Mouse (Mus musculus): ENCODE data around the gene Selplg. TPM values are rescaled to one million over a fixed set of nuclear protein-coding genes. Genes with fewer than 3 reads are reported as not detected.

Selplg gene
- total RNA-seq, 2 experiments from 2014 or later, result 2.0 to 2.1 TPM

DNA sequence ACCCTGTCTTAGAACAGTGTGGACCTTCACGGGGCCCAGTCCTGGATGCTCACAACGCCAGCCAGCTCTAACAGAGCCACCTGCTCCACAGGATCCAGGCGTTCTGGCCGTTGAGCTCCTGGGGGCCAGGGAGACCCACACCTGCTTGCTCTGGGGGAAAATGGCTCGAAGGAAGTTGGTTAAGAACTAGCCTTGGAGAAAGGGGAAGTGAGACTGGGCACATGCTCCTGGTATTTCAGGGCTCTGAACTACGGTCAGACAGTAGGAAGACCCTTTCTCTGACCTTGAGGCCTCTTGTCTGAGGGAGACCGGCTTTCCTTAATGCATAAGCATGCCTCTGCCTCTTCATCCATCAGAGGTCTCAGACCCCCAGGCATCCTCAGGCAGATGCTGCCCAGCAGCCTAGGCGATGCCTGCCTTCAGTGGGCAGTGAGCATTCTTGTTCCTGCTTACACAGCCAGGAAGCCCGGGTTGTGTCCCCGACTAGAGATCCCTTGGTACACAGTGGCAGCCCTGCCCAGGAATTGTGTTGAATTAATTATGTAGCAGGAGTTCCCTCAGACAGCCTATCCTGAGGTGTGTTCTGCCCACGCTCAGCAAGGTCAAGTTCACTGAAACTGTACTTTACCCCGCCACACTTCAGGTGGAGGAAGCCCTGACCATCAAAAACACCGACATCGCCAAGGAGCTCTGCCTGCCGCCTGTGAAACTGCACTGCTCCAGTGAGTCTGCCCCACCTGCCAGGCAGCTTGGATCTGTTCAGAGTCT lies 56.1 kb downstream of the Selplg start:
- intact Hi-C loops (cut with DNase I), result no loop called here
- no peak for DNase-seq

DNA sequence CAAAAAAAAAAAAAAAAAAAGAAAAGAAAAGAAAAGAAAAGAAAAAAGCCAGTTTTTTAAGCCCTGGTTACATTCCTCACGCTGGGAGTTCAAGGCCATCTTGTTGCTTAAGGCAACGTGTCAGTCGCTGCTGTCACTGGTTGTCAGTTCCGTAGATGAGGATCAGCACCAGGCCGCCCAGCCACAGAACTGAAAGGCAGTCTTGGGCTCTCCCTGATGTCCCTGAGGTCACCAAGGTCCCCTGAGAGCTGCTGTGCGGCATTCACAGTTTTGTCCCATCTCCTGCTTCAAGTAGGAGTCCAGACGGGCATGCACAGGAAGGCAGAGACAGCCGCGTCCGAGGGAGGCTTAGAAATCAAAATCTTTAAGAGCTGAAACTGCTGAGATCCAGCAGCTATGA lies 56.9 kb downstream of the Selplg start:
- intact Hi-C loops (cut with DNase I), result no loop called here
- no peak for DNase-seq

DNA sequence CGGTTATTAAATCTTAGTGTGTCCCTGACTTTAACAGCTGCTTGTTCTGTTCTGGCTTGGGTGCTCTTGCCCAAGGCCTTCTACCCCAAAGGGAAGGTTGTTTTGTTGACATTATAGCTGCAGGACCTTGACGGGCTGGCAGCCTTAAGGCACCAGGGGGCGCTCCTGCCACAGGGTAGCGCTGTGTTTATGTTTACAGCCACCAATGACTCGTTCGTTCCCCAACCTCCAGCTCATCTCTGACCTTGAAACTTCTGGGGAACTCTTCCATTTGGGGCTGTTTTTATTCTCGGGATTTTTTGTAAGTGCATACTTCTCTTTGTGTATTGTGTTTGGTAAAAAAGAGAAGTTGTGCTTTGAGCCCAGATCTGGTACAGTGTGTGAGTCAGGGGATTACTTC lies 58.8 kb downstream of the Selplg start:
- DNase-seq, result peak; percentile 91 to 93
- intact Hi-C loops (cut with DNase I), result loop anchor here (1.0 to 5.0 kb wide), 4 partner anchors 42 to 181 kb away; no protein-coding TSS in a partner anchor

DNA sequence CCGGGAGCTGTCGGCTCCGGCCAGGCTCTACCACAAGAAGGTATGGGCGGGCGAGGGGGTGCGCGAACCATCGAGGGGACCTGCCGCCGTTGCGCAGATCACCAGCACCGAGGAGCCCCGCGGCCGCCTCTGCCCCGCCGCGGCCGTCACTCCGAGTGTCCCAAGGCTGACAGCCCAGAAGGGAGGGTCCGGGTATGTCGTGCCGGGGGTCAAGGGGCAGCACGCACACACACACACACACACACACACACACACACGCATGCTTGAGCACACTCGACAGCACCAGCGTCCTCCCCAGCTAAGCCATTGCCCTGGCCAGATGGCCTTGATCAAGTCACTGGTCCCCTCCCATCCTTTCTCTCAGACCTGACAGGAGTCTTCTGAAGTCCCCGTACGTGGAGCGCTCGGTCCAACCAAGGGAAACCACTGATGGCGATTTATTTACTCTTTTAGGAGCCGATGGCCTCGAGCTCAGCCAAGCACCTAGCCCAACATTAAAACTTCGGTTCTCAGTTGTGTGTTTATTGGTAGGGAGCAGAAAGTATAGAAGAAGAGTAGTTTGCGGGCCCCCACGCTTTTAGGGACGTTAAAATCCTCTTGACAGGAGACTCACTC lies 59.4 kb downstream of the Selplg start:
- peak in 1 of 2 experiments; percentile 12 for DNase-seq
- intact Hi-C loops (cut with DNase I), result loop anchor here (1.0 to 5.0 kb wide), 4 partner anchors 42 to 182 kb away; no protein-coding TSS in a partner anchor

DNA sequence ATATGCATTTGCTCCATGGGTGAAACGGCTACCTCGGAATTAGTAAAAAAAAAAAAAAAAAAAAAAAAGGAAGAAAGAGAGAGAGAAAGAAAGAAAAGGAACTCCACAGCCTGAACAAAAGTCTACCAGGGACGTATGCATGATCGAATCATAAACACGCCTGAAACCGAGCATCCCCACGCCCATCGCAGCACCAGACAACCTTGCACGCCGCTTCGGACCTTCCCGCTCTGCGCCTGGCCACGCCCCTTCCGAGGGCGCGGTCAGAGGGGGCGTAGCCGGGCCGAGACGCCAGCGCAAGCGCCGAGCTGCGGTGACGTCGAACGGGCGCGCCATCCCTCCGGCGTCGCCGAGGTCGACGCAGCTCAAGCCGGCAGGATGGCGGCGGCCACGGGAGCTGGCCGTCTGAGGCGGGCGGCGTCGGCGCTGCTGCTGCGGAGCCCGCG lies 60.0 kb downstream of the Selplg start, which contains the start of the genes Sart3 and Iscu:
Sart3 (minus strand) TSS at position 61 of the 446 bp plus-strand sequence.
Iscu (plus strand) TSS at position 299 of the 446 bp plus-strand sequence.
- peak; percentile 96 for DNase-seq
- intact Hi-C loops (cut with DNase I), result loop anchor here (2.0 to 5.0 kb wide), 3 partner anchors 72 to 182 kb away; no protein-coding TSS in a partner anchor

DNA sequence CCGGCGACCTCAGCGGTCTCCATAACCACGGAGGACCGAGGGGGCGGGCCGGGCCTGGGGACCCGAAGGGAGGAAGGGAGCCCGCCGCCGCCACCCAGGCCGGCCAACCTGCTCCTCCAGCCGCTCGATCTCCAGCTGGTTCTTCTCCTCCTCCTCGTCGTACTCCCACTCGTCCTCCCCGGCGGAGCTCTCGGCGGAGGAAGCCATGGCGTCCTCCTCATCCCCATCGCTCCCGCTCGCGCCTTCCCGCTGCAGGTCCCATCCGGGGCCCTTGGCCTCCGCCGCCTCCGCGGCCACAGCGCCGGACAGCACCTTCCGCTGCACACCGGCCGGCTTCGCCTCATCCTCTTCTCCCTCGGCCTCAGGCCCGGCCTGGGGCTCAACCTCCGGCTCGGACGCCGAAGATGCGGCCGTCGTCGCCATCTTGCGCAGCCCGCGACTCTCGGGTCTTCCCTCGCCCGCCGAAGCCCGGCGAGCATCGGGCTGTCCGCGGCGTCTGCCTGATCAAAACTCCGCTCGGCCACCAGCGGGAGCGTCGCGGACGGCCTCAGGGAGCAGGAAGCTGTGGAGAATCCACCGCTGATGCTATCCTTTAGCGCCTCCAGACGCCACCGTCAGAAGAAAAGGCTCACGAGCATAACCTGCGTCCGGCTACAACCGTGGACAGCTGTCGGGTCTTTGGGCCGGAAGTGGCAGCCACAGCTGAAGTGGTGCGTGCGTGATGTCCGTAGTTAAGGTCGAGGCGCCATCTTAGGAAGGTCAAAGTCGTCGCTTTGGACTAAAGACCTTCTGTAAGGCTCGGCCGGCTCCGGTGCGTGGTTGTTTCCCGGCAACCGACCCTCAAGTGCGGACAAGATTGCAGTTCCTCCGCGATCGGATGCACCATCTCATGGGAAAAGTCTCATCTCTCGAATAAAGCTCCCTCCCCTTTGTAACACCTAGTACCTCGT lies 61.0 kb downstream of the Selplg start:
- intact Hi-C loops (cut with DNase I), result loop anchor here (2.0 to 5.0 kb wide), 3 partner anchors 73 to 183 kb away; no protein-coding TSS in a partner anchor
- DNase-seq, result peak; percentile 90 to 91

DNA sequence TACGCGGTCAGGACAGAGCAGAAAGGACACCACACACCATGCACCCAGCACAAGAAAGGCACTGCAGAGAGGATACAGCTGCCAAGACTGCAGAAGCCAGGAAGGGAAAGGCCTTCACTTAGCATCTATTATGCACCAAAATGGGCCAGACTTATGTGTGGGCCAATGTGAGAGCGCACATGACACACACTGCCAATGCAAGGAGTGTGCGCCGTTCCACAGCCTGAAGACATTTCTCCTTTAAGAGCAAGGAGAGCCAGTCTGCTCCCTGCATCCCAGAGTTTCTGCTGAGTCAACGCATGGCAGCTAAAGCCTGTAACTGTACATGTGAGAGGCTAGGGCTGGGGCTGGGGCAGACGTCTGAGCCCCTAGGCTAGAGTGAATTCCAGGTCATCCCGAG lies 63.6 kb downstream of the Selplg start:
- intact Hi-C loops (cut with DNase I), result no loop called here

More for the DNA sequence above, 63.6 kb downstream of the Selplg start:
- no peak for DNase-seq

Other genes with a start within 250 kb of the Selplg start
- 10 to 100 TPM; 20.8 to 22.5 TPM for gene Cmklr1, start 182.2 kb downstream of the Selplg start, total RNA-seq (2021)
- gene 1700069L16Rik, start 107.9 kb downstream of the Selplg start, total RNA-seq (2021), result not detected
- 1 to 10 TPM; 5.4 to 5.8 TPM for gene Ficd, start 96.8 kb downstream of the Selplg start, total RNA-seq (2021)
- 10 to 100 TPM; 19.6 to 20.5 TPM for gene Sart3, start 60.1 kb downstream of the Selplg start, total RNA-seq (2021)
- gene Iscu, start 59.9 kb downstream of the Selplg start, total RNA-seq (2021), result 100 to 1,000 TPM; 122 to 123 TPM
- gene Tmem119, start 32.1 kb downstream of the Selplg start, total RNA-seq (2021), result 10 to 100 TPM; 14.6 to 18.5 TPM
- gene Coro1c, start 76.1 kb upstream of the Selplg start, total RNA-seq (2021), result 10 to 100 TPM; 73.1 to 76.1 TPM
- gene Ssh1, start 161.2 kb upstream of the Selplg start, total RNA-seq (2021), result 10 to 100 TPM; 18.6 to 20.3 TPM
- not detected for gene Dao, start 171.1 kb upstream of the Selplg start, total RNA-seq (2021)
- gene Usp30, start 232.8 kb upstream of the Selplg start, total RNA-seq (2021), result 10 to 100 TPM; 15.4 to 17.7 TPM

Measured in heart, postnatal 10 days (tissue).